Mouse (Mus musculus) forebrain, embryonic 15.5 days (tissue): ENCODE results near the gene Adcy9. TPM values are rescaled to one million over a fixed set of nuclear protein-coding genes. Genes with fewer than 3 reads are reported as not detected.
"Not testable (repeated sequence)": the region's sequence is repeated elsewhere in the genome, so short reads cannot be mapped to it uniquely, and the experiment has no call there.

Source experiments
- ATAC-seq: fragments of 200-750 bp; cut with Nextera tagmentation; replicated peaks from 2 replicates; pipeline ENCODE4 v1.8.0; 2017; ENCODE audit warnings: mild to moderate bottlenecking, moderate TSS enrichment, moderate library complexity
- H3K27ac ChIP-seq: fragments of 300-500 bp; sonication (generic); replicated peaks from 2 replicates; pipeline ENCODE4 v1.5.1; 2015; ENCODE audit warnings: mild to moderate bottlenecking, inconsistent platforms
- H3K27me3 ChIP-seq: fragments of 300-500 bp; sonication (generic); 2 replicates; pipeline ENCODE4 v1.6.1; 2015; ENCODE audit warnings: inconsistent platforms
- H3K36me3 ChIP-seq: fragments of 300-500 bp; sonication (generic); 2 replicates; pipeline ENCODE4 v1.6.1; 2015; ENCODE audit warnings: mild to moderate bottlenecking, inconsistent platforms
- H3K4me1 ChIP-seq: fragments of 300-500 bp; sonication (generic); 2 replicates; pipeline ENCODE4 v1.6.1; 2015; ENCODE audit warnings: inconsistent platforms
- H3K4me2 ChIP-seq: fragments of 300-500 bp; sonication (generic); replicated peaks from 2 replicates; pipeline ENCODE4 v1.6.1; 2015; ENCODE audit warnings: mild to moderate bottlenecking, inconsistent platforms
- H3K4me3 ChIP-seq: fragments of 300-500 bp; sonication (generic); 2 replicates; pipeline ENCODE4 v1.5.1; 2015; ENCODE audit warnings: mild to moderate bottlenecking, inconsistent platforms
- H3K9ac ChIP-seq: fragments of 300-500 bp; sonication (generic); replicated peaks from 2 replicates; pipeline ENCODE4 v1.6.1; 2015; ENCODE audit warnings: mild to moderate bottlenecking, inconsistent platforms
- H3K9me3 ChIP-seq: fragments of 300-500 bp; sonication (generic); 2 replicates; pipeline ENCODE4 v1.6.1; 2016; ENCODE audit warnings: inconsistent platforms
- WGBS: fragments of 180-500 bp; shearing (Covaris S2); methylation state at CpG from one replicate; pipeline ENCODE4 v1.1.7; 2015; ENCODE audit warnings: mixed read lengths; 5-methylcytosine and 5-hydroxymethylcytosine counted together
- polyA plus RNA-seq: library from polyadenylated mRNA; unstranded; fragments of >200 nt; fragmentation: Nextera tagmentation; extraction: Ambion mirVana; gene quantifications from 2 replicates; pipeline ENCODE4 v1.2.1, GENCODE M21; 2015

Gene Adcy9
- polyA plus RNA-seq, 1 experiment from 2014 or later, result 2.7 TPM

GRCm38 (mm10) chr16:4370141-4370541 lies 50.2 kb downstream of the Adcy9 start:
- no peak overlapping the region for H3K4me3 ChIP-seq
- no peaks in the 10 kb centered on the region for H3K36me3 ChIP-seq
- H3K4me2 ChIP-seq, result no peak overlapping the region

GRCm38 (mm10) chr16:4367930-4368329 lies 52.4 kb downstream of the Adcy9 start:
- peaks cover 8% of the 10 kb centered on the region for H3K4me1 ChIP-seq
- no peak overlapping the region for H3K9ac ChIP-seq
- no peaks in the 10 kb centered on the region for H3K36me3 ChIP-seq
- H3K4me2 ChIP-seq, result no peak overlapping the region
- WGBS, result 51% methylated on average over 3 of the region's 3 CpGs
- no peaks in the 10 kb centered on the region for H3K27me3 ChIP-seq
- H3K27ac ChIP-seq, result no peak overlapping the region
- no peak overlapping the region for H3K4me3 ChIP-seq
- no peak for ATAC-seq
- H3K9me3 ChIP-seq, result no peaks in the 10 kb centered on the region

More at GRCm38 (mm10) chr16:4370141-4370541, 50.2 kb downstream of the Adcy9 start:
- ATAC-seq, result no peak
- no peaks in the 10 kb centered on the region for H3K27me3 ChIP-seq
- H3K9me3 ChIP-seq, result no peaks in the 10 kb centered on the region
- H3K4me1 ChIP-seq, result peaks cover 8% of the 10 kb centered on the region; the same call in 1 of the 2 replicates
- WGBS, result 62% methylated on average over 10 of the region's 10 CpGs
- no peak overlapping the region for H3K27ac ChIP-seq
- no peak overlapping the region for H3K9ac ChIP-seq

- WGBS, result 67% methylated on average over 1 of the region's 1 CpGs
- no peaks in the 10 kb centered on the region for H3K9me3 ChIP-seq
These were observed 53.0 kb downstream of the Adcy9 start for GRCm38 (mm10) chr16:4367291-4367690.

GRCm38 (mm10) chr16:4366671-4367070 lies 53.6 kb downstream of the Adcy9 start:
- WGBS, result 94% methylated on average over 3 of the region's 3 CpGs
- Histone ChIP-seq H3K4me2 (no peak overlapping the region), H3K27ac (no peak overlapping the region), H3K9me3 (no peaks in the 10 kb centered on the region), H3K36me3 (no peaks in the 10 kb centered on the region), H3K4me1 (peaks cover 8% of the 10 kb centered on the region), H3K27me3 (no peaks in the 10 kb centered on the region), H3K4me3 (no peak overlapping the region), H3K9ac (no peak overlapping the region)
- ATAC-seq, result no peak

More at GRCm38 (mm10) chr16:4367291-4367690, 53.0 kb downstream of the Adcy9 start:
- Histone ChIP-seq H3K4me1 (peaks cover 8% of the 10 kb centered on the region), H3K27ac (no peak overlapping the region), H3K9ac (no peak overlapping the region), H3K4me3 (no peak overlapping the region), H3K36me3 (no peaks in the 10 kb centered on the region), H3K27me3 (no peaks in the 10 kb centered on the region), H3K4me2 (no peak overlapping the region)
- ATAC-seq, result no peak

GRCm38 (mm10) chr16:4363341-4364116 lies 56.8 kb downstream of the Adcy9 start:
- Histone ChIP-seq H3K4me1 (no peaks in the 10 kb centered on the region; the same call in 1 of the 2 replicates), H3K9ac (no peak overlapping the region), H3K27ac (no peak overlapping the region), H3K36me3 (no peaks in the 10 kb centered on the region), H3K4me3 (no peak overlapping the region), H3K9me3 (no peaks in the 10 kb centered on the region), H3K27me3 (no peaks in the 10 kb centered on the region), H3K4me2 (no peak overlapping the region)
- ATAC-seq, result no peak
- WGBS, result 88% methylated on average over 4 of the region's 4 CpGs

GRCm38 (mm10) chr16:4355260-4356043 lies 64.8 kb downstream of the Adcy9 start:
- no peak overlapping the region for H3K27ac ChIP-seq
- no peak overlapping the region for H3K4me2 ChIP-seq
- H3K4me3 ChIP-seq, result no peak overlapping the region
- ATAC-seq, result no peak
- no peaks in the 10 kb centered on the region for H3K36me3 ChIP-seq
- 42% methylated on average over 4 of the region's 4 CpGs for WGBS
- no peaks in the 10 kb centered on the region for H3K4me1 ChIP-seq
- no peaks in the 10 kb centered on the region for H3K27me3 ChIP-seq
- no peaks in the 10 kb centered on the region for H3K9me3 ChIP-seq
- H3K9ac ChIP-seq, result no peak overlapping the region

GRCm38 (mm10) chr16:4342579-4342978 lies 77.7 kb downstream of the Adcy9 start:
- Histone ChIP-seq H3K9me3 (no peaks in the 10 kb centered on the region), H3K4me1 (no peaks in the 10 kb centered on the region), H3K36me3 (no peaks in the 10 kb centered on the region), H3K4me3 (no peak overlapping the region), H3K4me2 (no peak overlapping the region), H3K9ac (no peak overlapping the region), H3K27ac (no peak overlapping the region), H3K27me3 (no peaks in the 10 kb centered on the region)
- no peak for ATAC-seq
- 87% methylated on average over 7 of the region's 7 CpGs for WGBS

- H3K4me3 ChIP-seq, result no peak overlapping the region
- H3K27ac ChIP-seq, result no peak overlapping the region
- no peak overlapping the region for H3K4me2 ChIP-seq
- no peaks in the 10 kb centered on the region for H3K9me3 ChIP-seq
- H3K4me1 ChIP-seq, result no peaks in the 10 kb centered on the region
- 75% methylated on average over 14 of the region's 14 CpGs for WGBS
- ATAC-seq, result no peak
- no peaks in the 10 kb centered on the region for H3K27me3 ChIP-seq
- no peaks in the 10 kb centered on the region for H3K36me3 ChIP-seq
- H3K9ac ChIP-seq, result no peak overlapping the region
These were observed 78.8 kb downstream of the Adcy9 start for GRCm38 (mm10) chr16:4341316-4342062.

GRCm38 (mm10) chr16:4339216-4339615 lies 81.1 kb downstream of the Adcy9 start:
- H3K4me3 ChIP-seq, H3K4me2 ChIP-seq, H3K27ac ChIP-seq, H3K36me3 ChIP-seq, H3K4me1 ChIP-seq, H3K27me3 ChIP-seq, H3K9me3 ChIP-seq, ATAC-seq, H3K9ac ChIP-seq: not testable (repeated sequence)
- WGBS, result 76% methylated on average over 7 of the region's 7 CpGs

GRCm38 (mm10) chr16:4337269-4337668 lies 83.0 kb downstream of the Adcy9 start:
- no peak for ATAC-seq
- Histone ChIP-seq H3K4me2 (no peak overlapping the region), H3K27me3 (no peaks in the 10 kb centered on the region), H3K27ac (no peak overlapping the region), H3K4me3 (no peak overlapping the region), H3K36me3 (no peaks in the 10 kb centered on the region), H3K4me1 (no peaks in the 10 kb centered on the region), H3K9ac (no peak overlapping the region), H3K9me3 (no peaks in the 10 kb centered on the region)
- 66% methylated on average over 4 of the region's 4 CpGs for WGBS

- ATAC-seq, result no peak
- no peak overlapping the region for H3K27ac ChIP-seq
- no peaks in the 10 kb centered on the region for H3K9me3 ChIP-seq
- H3K4me3 ChIP-seq, result no peak overlapping the region
- H3K9ac ChIP-seq, result no peak overlapping the region
- no peaks in the 10 kb centered on the region for H3K4me1 ChIP-seq
- H3K36me3 ChIP-seq, result no peaks in the 10 kb centered on the region
- 82% methylated on average over 5 of the region's 5 CpGs for whole genome bisulfite sequencing
- no peaks in the 10 kb centered on the region for H3K27me3 ChIP-seq
- no peak overlapping the region for H3K4me2 ChIP-seq
These were observed 86.5 kb downstream of the Adcy9 start for GRCm38 (mm10) chr16:4333788-4334187.

GRCm38 (mm10) chr16:4333371-4333770 lies 86.9 kb downstream of the Adcy9 start:
- ATAC-seq, result no peak
- no peaks in the 10 kb centered on the region for H3K27me3 ChIP-seq
- H3K9me3 ChIP-seq, result no peaks in the 10 kb centered on the region

More at GRCm38 (mm10) chr16:4333371-4333770, 86.9 kb downstream of the Adcy9 start:
- no peaks in the 10 kb centered on the region for H3K4me1 ChIP-seq
- no peak overlapping the region for H3K4me3 ChIP-seq
- 89% methylated on average over 2 of the region's 2 CpGs for WGBS
- no peak overlapping the region for H3K9ac ChIP-seq
- no peak overlapping the region for H3K27ac ChIP-seq
- no peak overlapping the region for H3K4me2 ChIP-seq
- no peaks in the 10 kb centered on the region for H3K36me3 ChIP-seq
